Mouse (Mus musculus) CD4-positive, CD25-positive, alpha-beta regulatory T cell, adult 4 months (primary cell): Measurements from ENCODE around the gene Hspb6. TPM values are rescaled to one million over a fixed set of nuclear protein-coding genes. Genes with fewer than 3 reads are reported as not detected.
A peak's percentile ranks its signal among the peaks of the same experiment; 100 is the strongest.

Experiments used
- ATAC-seq: one replicate; pipeline ENCODE4 v1.8.0; 2017
- polyA plus RNA-seq, 2 experiments: library from polyadenylated mRNA; unstranded; fragments of 100-300 nt; shearing (Covaris generic); gene quantifications; one replicate each; pipeline ENCODE4 v1.2.1; 2017

Gene Hspb6
- polyA plus RNA-seq, result 1 to 10 TPM; 1.0 to 3.1 TPM

DNA sequence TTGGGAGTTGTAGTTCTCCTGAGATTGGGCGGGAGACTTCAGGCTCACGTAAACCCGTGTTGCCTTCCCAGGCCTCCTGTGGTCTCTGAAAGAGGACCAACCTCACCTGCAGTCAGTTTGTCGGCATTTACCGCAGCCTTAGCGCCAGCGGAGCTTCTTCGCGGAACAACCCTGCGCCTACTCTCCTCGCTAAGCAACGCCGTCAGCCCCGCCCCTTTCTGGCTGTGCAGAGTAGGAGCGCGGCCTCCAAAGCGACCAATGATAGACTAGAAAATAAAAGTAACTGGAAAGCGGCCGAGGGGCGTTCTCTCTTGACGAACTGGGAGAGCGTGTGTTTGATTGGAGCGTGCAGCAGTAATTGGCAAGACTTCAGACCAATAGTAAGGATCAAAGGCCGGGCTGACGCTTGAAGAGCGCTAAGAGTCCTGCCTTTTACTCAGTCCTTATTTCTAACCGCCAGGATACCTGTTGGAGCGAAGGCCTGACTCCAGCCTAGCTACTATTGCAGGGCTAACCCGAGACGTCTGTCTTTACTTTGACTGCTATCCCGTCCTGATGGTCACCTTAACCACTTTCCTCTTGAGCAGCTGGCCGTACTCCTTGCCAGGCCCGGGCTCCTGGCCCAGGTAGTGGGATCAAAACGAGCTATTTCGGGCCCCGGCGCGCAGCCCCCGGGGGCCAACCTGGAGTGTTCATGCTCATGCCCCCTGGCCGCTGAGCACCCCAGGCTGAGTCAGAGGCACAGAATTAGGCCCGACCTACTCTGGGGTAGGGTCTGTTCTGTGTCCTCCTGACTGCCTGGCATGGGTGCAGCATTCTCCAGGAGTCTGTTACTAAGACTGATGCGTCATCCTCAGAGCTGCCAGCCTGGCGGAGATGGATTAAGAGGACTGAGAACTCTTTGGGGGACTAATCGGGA, at the start of gene Hspb6, which contains the start of gene Proser3:
Gene Hspb6 (plus strand): TSS at position 77 of the 919 bp plus-strand sequence.
Gene Proser3 (minus strand): TSS at position 198 of the 919 bp plus-strand sequence.
- ATAC-seq, result peak; percentile 92

DNA sequence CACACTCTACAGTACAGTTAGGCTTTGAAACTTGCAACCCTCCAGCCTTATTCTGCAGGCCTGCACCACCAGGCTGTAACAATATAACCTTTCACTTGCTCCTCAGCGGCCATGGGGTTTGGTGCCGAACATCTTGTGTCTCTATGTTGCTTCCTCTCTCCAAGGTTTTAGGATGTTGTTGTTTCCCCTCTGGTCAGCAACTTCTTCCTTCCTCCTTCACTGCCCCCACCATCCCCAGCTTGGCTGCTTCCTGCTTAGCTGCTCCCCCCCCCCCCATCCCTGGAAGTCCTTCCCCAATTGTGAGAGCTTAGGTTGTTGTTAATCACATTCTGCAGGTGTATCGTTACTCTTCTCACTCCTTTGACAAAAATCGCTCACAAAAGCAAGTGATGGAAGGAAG, 43.9 kb upstream of the Hspb6 start:
- ATAC-seq, result no peak

GRCm38 (mm10) chr7:30515003-30515760, 36.8 kb upstream of the Hspb6 start:
- no peak for ATAC-seq

GRCm38 (mm10) chr7:30518325-30518724, 33.7 kb upstream of the Hspb6 start:
- no peak for ATAC-seq

DNA sequence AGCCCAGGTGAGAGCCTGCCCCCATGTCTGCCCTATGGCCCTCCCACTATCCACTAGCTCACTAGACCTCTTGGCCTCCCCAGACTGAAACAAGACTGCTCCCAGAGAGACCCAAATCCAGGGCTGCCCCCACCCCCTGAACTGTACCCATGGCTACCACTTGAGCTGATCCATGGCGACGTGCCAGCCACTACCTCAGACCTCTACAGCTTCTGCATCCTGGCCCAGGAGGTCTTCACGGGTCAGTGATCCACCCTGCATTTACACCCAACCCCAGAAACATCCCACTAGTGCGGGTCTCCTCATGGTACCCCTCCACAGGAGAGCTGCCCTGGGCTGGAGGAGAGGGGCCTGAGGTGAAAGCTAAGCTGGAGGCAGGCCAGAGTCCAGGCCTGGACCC, 31.6 kb upstream of the Hspb6 start:
- no peak for ATAC-seq

- ATAC-seq, result no peak
Observed at GRCm38 (mm10) chr7:30520856-30521255, 31.1 kb upstream of the Hspb6 start.

DNA sequence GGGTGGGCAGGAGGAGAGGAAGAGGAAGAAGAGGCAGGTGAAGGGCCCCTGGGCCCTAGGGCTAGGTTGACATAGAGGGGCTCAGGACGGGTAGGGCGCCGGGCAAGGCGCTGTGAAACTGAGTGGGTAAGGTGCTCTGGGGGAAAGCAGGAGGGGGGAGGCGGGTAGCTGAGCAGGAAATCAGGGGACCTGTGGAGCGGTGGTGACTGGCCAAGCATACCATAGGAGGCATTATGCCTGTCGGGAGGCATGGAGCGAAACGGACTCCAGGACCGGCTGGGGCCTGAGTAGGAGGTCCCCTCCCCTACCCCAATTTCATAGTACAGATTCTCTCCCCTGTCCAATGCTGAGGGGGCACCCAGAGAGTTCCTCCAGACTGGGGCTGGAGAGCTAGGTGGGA, 29.1 kb upstream of the Hspb6 start:
- no peak for ATAC-seq

GRCm38 (mm10) chr7:30524487-30524886, 27.5 kb upstream of the Hspb6 start:
- ATAC-seq, result no peak

DNA sequence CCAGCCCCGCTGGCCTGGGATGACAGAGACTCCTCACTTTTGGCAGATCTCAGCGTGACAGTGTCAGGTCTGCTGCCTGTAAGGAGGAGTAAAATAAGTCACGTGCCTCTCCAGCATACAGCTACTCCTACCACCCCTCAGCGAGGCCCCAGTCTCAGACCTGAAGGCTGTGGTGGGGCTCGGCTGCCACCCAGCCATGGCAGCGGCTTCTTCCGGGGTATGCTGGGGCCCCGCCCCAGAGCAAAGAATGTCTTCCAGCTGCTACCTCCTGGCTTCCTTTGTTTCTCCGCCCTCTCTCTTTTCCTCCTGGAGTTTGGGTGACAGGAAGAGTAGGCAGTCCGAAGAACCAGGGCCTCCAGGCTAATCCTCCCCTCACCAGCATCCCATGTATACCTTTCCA, 26.0 kb upstream of the Hspb6 start:
- no peak for ATAC-seq

- no peak for ATAC-seq
Observed at GRCm38 (mm10) chr7:30526399-30526798, 25.6 kb upstream of the Hspb6 start.

DNA sequence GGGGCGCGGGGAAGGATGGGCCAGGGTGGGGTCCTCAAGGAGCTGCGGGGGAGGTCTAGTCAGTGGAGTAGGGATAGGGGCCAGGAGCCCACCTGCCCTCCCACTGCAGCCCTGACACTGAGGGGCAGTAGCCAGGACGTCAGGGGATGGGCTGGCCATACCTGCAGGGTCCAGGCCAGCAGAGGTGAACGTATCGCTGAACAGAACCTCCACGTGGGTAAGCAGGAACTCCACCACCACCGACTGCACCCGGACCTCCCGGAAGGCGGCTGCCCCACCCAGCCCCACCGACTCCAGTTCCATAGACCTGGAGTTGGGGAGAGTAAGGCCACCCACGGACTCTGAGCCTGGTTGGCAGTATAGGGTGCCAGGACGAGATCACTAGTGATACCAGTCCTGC, 25.0 kb upstream of the Hspb6 start:
- no peak for ATAC-seq

DNA sequence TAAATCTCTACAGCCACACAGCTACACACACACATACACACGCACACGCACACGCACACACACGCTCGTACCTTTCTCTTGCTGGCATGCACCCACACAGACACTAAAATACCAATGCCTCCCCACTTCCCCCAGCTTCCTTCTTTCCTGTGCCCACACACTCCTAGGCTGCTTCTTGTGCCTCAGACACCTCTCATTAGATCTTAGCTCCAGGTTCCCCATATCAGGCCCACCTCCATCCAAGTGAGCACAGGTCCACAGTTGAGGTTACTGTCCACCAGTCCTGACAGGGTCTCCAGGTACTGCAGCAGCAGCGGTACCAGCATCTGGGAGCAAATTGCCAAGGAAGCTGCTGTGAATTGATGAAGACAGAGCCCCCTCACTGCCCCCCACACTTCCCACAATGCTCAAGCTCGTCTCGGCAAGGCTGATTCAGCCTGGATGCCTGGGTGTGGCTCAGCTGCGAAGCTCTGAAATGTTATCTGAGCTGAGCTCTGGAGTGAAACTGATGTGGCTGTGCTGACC, 20.6 kb upstream of the Hspb6 start:
- ATAC-seq, result no peak

DNA sequence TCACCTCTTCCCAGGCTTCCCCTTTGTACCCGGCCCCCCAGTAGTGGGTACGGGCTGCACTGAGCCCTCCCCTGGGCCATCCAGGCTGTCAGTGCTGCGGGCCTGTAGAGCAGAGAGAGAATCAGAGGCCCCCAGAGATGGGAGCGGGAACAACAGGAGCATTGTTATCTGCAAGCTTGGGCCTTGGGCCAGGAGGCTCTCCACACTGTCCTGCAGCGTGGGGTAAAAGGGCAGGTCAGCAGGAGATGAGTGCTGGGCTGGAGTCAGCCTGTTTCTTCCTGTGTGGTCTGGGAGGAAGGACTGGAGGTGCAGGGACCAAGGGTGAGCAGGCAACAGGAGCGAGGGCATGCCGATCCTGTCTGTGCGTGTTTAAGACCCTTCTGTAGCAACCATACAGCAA, 19.0 kb upstream of the Hspb6 start:
- no peak for ATAC-seq

DNA sequence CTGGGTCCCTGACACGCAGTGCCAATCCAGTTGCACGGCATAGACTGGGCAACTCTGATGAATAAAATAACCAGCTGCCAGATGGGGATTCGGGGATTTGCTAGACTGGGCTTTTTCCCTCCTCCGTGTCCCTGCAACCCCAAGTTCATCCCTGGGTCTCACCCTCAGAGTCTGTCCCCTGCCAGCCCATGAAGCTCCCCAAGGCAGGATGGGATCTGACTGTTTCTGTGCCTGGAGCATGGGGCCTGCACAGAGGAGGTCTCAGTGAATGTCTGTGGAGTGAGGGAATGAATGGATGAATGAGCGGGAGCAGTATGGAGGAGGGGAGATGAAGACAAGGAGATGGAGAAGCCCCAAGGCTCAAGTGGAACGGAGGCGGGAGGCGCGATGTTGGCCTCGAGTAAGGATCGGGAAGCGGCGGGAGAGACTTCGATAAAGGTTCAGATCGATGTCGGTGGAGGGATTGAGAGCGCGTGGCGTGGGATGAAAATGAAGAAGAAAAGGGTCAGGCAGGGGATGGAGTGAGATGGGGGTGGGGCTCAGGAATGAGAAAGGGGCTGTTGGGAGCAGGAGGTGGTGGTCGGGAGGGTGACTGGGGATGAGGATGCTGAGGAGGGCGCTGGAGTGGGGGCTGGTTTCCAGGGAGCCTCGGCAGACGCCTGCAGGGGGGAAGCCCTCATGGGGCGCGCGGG, 17.9 kb upstream of the Hspb6 start:
- no peak for ATAC-seq

- ATAC-seq, result peak; percentile 95
Observed at GRCm38 (mm10) chr7:30534633-30535577, 17.1 kb upstream of the Hspb6 start, which contains the start of gene Arhgap33. Gene Arhgap33, minus strand, starts transcription at chr7:30535060.

GRCm38 (mm10) chr7:30540572-30540971, 11.4 kb upstream of the Hspb6 start:
- no peak for ATAC-seq

DNA sequence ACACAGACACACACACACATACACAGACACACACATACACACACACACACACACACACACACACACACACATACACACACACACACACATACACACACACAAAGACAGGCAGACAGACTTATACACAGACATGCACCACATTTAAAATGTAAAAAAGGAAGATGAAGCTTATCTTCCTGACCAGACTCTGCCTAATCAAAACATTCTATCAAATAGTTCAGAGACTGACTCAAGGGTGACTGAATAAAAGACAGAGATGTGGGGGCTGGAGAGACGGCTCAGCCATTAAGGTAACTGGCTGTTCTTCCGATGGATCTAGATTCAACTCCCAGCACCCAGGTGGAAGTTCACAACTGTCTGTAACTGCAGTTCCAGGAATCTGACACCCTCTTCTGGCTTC, 7.7 kb upstream of the Hspb6 start:
- ATAC-seq, result no peak

DNA sequence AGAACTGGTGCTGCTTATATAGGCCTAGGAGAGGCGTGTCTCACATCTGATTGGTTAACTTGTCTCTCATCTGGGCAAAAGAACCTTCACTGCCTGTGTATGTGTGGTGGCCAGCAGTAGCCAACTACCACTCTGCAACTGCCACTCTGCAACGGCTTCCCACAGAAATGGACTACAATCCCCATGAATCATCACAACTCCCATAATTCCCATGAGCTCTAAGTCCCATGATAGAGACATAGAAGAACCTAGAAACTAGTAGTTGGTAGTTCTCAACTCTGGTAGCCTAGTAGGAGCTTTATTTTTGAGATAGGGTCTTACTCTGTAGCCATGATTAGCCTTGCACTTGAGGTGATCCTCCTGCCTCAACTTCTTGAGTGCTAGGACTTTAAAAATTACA, 2.1 kb upstream of the Hspb6 start:
- ATAC-seq, result no peak

DNA sequence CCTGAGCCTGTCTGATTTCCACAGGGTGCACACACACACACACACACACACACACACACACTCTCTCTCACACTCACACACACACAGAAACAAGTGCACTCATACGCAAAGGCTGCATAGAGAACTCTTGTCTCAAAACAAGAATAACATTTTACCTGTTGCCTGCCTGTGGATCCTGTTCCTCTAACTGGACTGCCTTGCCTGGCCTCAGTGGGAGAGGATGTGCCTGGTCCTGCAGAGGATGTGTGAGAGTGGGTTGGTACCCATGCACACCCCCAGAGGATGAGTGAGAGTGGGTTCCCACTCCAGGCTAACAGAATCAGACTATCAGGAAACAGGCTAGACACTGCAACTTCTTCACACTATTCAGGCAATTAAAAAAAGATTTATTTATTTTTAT, 1.4 kb upstream of the Hspb6 start:
- ATAC-seq, result no peak

GRCm38 (mm10) chr7:30551445-30552101, 405 bp upstream of the Hspb6 start:
- ATAC-seq, result peak; percentile 67

- ATAC-seq, result no peak
Observed at GRCm38 (mm10) chr7:30553021-30553589, 1.1 kb downstream of the Hspb6 start.
